Mouse (Mus musculus): ENCODE measurements around the gene Mup7. TPM values are rescaled to one million over a fixed set of nuclear protein-coding genes. Genes with fewer than 3 reads are reported as not detected.
"Not testable (repeated sequence)": the region's sequence is repeated elsewhere in the genome, so short reads cannot be mapped to it uniquely, and the experiment has no call there.

The Mup7 gene
- polyA plus RNA-seq (2014; fragmentation: Nextera tagmentation; extraction: Ambion mirVana) = not detected in 2 replicates

- H3K9me3 ChIP-seq (ENCODE audit: control insufficient read depth, low read length); ATAC-seq (replicated peaks; ENCODE audit: low FRiP score); H3K36me3 ChIP-seq (ENCODE audit: control insufficient read depth, insufficient read depth, low read length); H3K27me3 ChIP-seq (ENCODE audit: control insufficient read depth, insufficient read depth, low read length); H3K27ac ChIP-seq (ENCODE audit: low read depth, low read length); H3K9ac ChIP-seq (ENCODE audit: low read length); H3K4me2 ChIP-seq (ENCODE audit: low read depth, low read length, severe bottlenecking); DNase-seq (ENCODE audit: low spot score); H3K4me3 ChIP-seq (ENCODE audit: low read depth, low read length); H3K4me1 ChIP-seq (replicated peaks; ENCODE audit: control insufficient read depth, insufficient read depth, low read length): not testable (repeated sequence)
- WGBS = 88% methylated on average over 2 of the region's 2 CpGs
Observed at GRCm38 (mm10) chr4:60070375-60070774, at the start of gene Mup7. Gene Mup7 (minus strand): TSS chr4:60070475.

GRCm38 (mm10) chr4:60079865-60080264 lies 9.6 kb upstream of the Mup7 start:
- 81% methylated on average over 3 of the region's 3 CpGs for WGBS
- not testable (repeated sequence) for H3K9ac ChIP-seq (ENCODE audit: low read length); H3K4me1 ChIP-seq (replicated peaks; ENCODE audit: control insufficient read depth, insufficient read depth, low read length); H3K27me3 ChIP-seq (ENCODE audit: control insufficient read depth, insufficient read depth, low read length); H3K9me3 ChIP-seq (ENCODE audit: control insufficient read depth, low read length); H3K27ac ChIP-seq (ENCODE audit: low read depth, low read length); H3K36me3 ChIP-seq (ENCODE audit: control insufficient read depth, insufficient read depth, low read length); H3K4me2 ChIP-seq (ENCODE audit: low read depth, low read length, severe bottlenecking); H3K4me3 ChIP-seq (ENCODE audit: low read depth, low read length); ATAC-seq (replicated peaks; ENCODE audit: low FRiP score); DNase-seq (ENCODE audit: low spot score)

- not testable (repeated sequence) for H3K36me3 ChIP-seq (ENCODE audit: control insufficient read depth, insufficient read depth, low read length)
Observed at GRCm38 (mm10) chr4:60029334-60030111, 40.8 kb downstream of the Mup7 start.

GRCm38 (mm10) chr4:60020141-60020540 lies 50.1 kb downstream of the Mup7 start:
- DNase-seq (ENCODE audit: low spot score); H3K27ac ChIP-seq (ENCODE audit: low read depth, low read length); H3K9me3 ChIP-seq (ENCODE audit: control insufficient read depth, low read length); H3K4me3 ChIP-seq (ENCODE audit: low read depth, low read length); H3K4me1 ChIP-seq (replicated peaks; ENCODE audit: control insufficient read depth, insufficient read depth, low read length); H3K9ac ChIP-seq (ENCODE audit: low read length); ATAC-seq (replicated peaks; ENCODE audit: low FRiP score); H3K4me2 ChIP-seq (ENCODE audit: low read depth, low read length, severe bottlenecking); H3K27me3 ChIP-seq (ENCODE audit: control insufficient read depth, insufficient read depth, low read length); H3K36me3 ChIP-seq (ENCODE audit: control insufficient read depth, insufficient read depth, low read length): not testable (repeated sequence)
- 96% methylated on average over 7 of the region's 7 CpGs for WGBS

More at GRCm38 (mm10) chr4:60029334-60030111, 40.8 kb downstream of the Mup7 start:
- not testable (repeated sequence) for H3K4me1 ChIP-seq (replicated peaks; ENCODE audit: control insufficient read depth, insufficient read depth, low read length); H3K4me2 ChIP-seq (ENCODE audit: low read depth, low read length, severe bottlenecking); H3K9me3 ChIP-seq (ENCODE audit: control insufficient read depth, low read length); ATAC-seq (replicated peaks; ENCODE audit: low FRiP score); H3K27ac ChIP-seq (ENCODE audit: low read depth, low read length); H3K4me3 ChIP-seq (ENCODE audit: low read depth, low read length); H3K9ac ChIP-seq (ENCODE audit: low read length); DNase-seq (ENCODE audit: low spot score); H3K27me3 ChIP-seq (ENCODE audit: control insufficient read depth, insufficient read depth, low read length)
- WGBS = 78% methylated on average over 13 of the region's 13 CpGs

Other genes with a start within 250 kb of the Mup7 start
- gene Slc46a2, start 155.4 kb downstream of the Mup7 start, polyA plus RNA-seq (2014; fragmentation: Nextera tagmentation; extraction: Ambion mirVana) = not detected in 2 replicates
- gene Mup4, start 109.8 kb downstream of the Mup7 start, polyA plus RNA-seq (2014; fragmentation: Nextera tagmentation; extraction: Ambion mirVana) = not detected in 2 replicates
- gene Mup6, start 106.2 kb downstream of the Mup7 start, polyA plus RNA-seq (2014; fragmentation: Nextera tagmentation; extraction: Ambion mirVana) = not detected in 2 replicates
- not detected in 2 replicates for gene Mup2, start 83.8 kb upstream of the Mup7 start, polyA plus RNA-seq (2014; fragmentation: Nextera tagmentation; extraction: Ambion mirVana)
- not detected in 2 replicates for gene Mup8, start 152.1 kb upstream of the Mup7 start, polyA plus RNA-seq (2014; fragmentation: Nextera tagmentation; extraction: Ambion mirVana)